Mouse (Mus musculus): Measurements from ENCODE around the gene Creb3l2. TPM values are rescaled to one million over a fixed set of nuclear protein-coding genes. Genes with fewer than 3 reads are reported as not detected.

Gene Creb3l2
- total RNA-seq, 4 experiments from 2014 or later: 10.0 to 13.7 (median 11.1) TPM

GRCm38 (mm10) chr6:37442781-37443180 lies 835 bp upstream of the Creb3l2 start:
- no peak for DNase-seq (ENCODE audit: low spot score in 2 of 2)

- DNase-seq (ENCODE audit: low spot score in 2 of 2): peak; percentile 24 to 27
Measured at GRCm38 (mm10) chr6:37441251-37442011, 515 bp downstream of the Creb3l2 start.

GRCm38 (mm10) chr6:37440491-37441250 lies 1.3 kb downstream of the Creb3l2 start:
- DNase-seq (ENCODE audit: low spot score in 2 of 2): peak in 1 of 2 experiments; percentile 47

GRCm38 (mm10) chr6:37439676-37440490 lies 2.1 kb downstream of the Creb3l2 start:
- no peak for DNase-seq (ENCODE audit: low spot score in 2 of 2)

- no peak for DNase-seq (ENCODE audit: low spot score in 2 of 2)
Measured at GRCm38 (mm10) chr6:37438510-37438909, 3.4 kb downstream of the Creb3l2 start.

GRCm38 (mm10) chr6:37437086-37437485 lies 4.9 kb downstream of the Creb3l2 start:
- DNase-seq (ENCODE audit: low spot score in 2 of 2): no peak

- DNase-seq (ENCODE audit: low spot score in 2 of 2): no peak
Measured at GRCm38 (mm10) chr6:37435391-37435790, 6.6 kb downstream of the Creb3l2 start.

- no peak for DNase-seq (ENCODE audit: low spot score in 2 of 2)
Measured at GRCm38 (mm10) chr6:37429849-37430470, 12.0 kb downstream of the Creb3l2 start.

- no peak for DNase-seq (ENCODE audit: low spot score in 2 of 2)
Measured at GRCm38 (mm10) chr6:37428947-37429346, 13.0 kb downstream of the Creb3l2 start.

GRCm38 (mm10) chr6:37428044-37428443 lies 13.9 kb downstream of the Creb3l2 start:
- no peak for DNase-seq (ENCODE audit: low spot score in 2 of 2)

- DNase-seq (ENCODE audit: low spot score in 2 of 2): no peak
Measured at GRCm38 (mm10) chr6:37426615-37427014, 15.3 kb downstream of the Creb3l2 start.

GRCm38 (mm10) chr6:37425833-37426232 lies 16.1 kb downstream of the Creb3l2 start:
- DNase-seq (ENCODE audit: low spot score in 2 of 2): no peak

GRCm38 (mm10) chr6:37425075-37425474 lies 16.9 kb downstream of the Creb3l2 start:
- no peak for DNase-seq (ENCODE audit: low spot score in 2 of 2)

GRCm38 (mm10) chr6:37424374-37424773 lies 17.6 kb downstream of the Creb3l2 start:
- no peak for DNase-seq (ENCODE audit: low spot score in 2 of 2)

GRCm38 (mm10) chr6:37423386-37423785 lies 18.6 kb downstream of the Creb3l2 start:
- no peak for DNase-seq (ENCODE audit: low spot score in 2 of 2)

- DNase-seq (ENCODE audit: low spot score in 2 of 2): no peak
Measured at GRCm38 (mm10) chr6:37421124-37421523, 20.8 kb downstream of the Creb3l2 start.

- peak; percentile 52 to 65 for DNase-seq (ENCODE audit: low spot score in 2 of 2)
Measured at GRCm38 (mm10) chr6:37419445-37419941, 22.5 kb downstream of the Creb3l2 start.

- no peak for DNase-seq (ENCODE audit: low spot score in 2 of 2)
Measured at GRCm38 (mm10) chr6:37418931-37419330, 23.0 kb downstream of the Creb3l2 start.

GRCm38 (mm10) chr6:37416743-37417142 lies 25.2 kb downstream of the Creb3l2 start:
- DNase-seq (ENCODE audit: low spot score in 2 of 2): no peak

GRCm38 (mm10) chr6:37415505-37415904 lies 26.4 kb downstream of the Creb3l2 start:
- no peak for DNase-seq (ENCODE audit: low spot score in 2 of 2)

- DNase-seq (ENCODE audit: low spot score in 2 of 2): peak; percentile 17 to 47
Measured at GRCm38 (mm10) chr6:37415034-37415433, 26.9 kb downstream of the Creb3l2 start.
